Mouse (Mus musculus) midbrain, embryonic 11.5 days (tissue): ENCODE results near the gene Vmn2r28. TPM values are rescaled to one million over a fixed set of nuclear protein-coding genes. Genes with fewer than 3 reads are reported as not detected.
"Not testable (repeated sequence)": the region's sequence is repeated elsewhere in the genome, so short reads cannot be mapped to it uniquely, and the experiment has no call there.

Experiments used
- ATAC-seq: fragments of 200-750 bp; cut with Nextera tagmentation; 2 replicates; pipeline ENCODE4 v1.8.0; 2017; ENCODE audit warnings: moderate TSS enrichment, moderate library complexity; ENCODE audit not compliant: low FRiP score
- DNase-seq: peaks from one replicate; pipeline ENCODE4 v3.0.0; 2015; ENCODE audit warnings: low spot score; ENCODE audit errors: missing footprints
- H3K27ac ChIP-seq: fragments of 300-500 bp; sonication (generic); 2 replicates; pipeline ENCODE4 v1.5.1; 2014; ENCODE audit warnings: low read depth, low read length
- H3K27me3 ChIP-seq: fragments of 300-500 bp; sonication (generic); 2 replicates; pipeline ENCODE4 v1.6.1; 2014; ENCODE audit warnings: mild to moderate bottlenecking, low read length, moderate library complexity, mixed read lengths; ENCODE audit not compliant: control insufficient read depth, insufficient read depth
- H3K36me3 ChIP-seq: fragments of 300-500 bp; sonication (generic); 2 replicates; pipeline ENCODE4 v1.6.1; 2014; ENCODE audit warnings: mild to moderate bottlenecking, low read length, moderate library complexity, mixed read lengths; ENCODE audit not compliant: control insufficient read depth, insufficient read depth
- H3K4me1 ChIP-seq: fragments of 300-500 bp; sonication (generic); 2 replicates; pipeline ENCODE4 v1.6.1; 2014; ENCODE audit warnings: low read length; ENCODE audit not compliant: control insufficient read depth, insufficient read depth
- H3K4me2 ChIP-seq: fragments of 300-500 bp; sonication (generic); 2 replicates; pipeline ENCODE4 v1.6.1; 2014; ENCODE audit warnings: mild to moderate bottlenecking, moderate library complexity
- H3K4me3 ChIP-seq: fragments of 300-500 bp; sonication (generic); 2 replicates; pipeline ENCODE4 v1.5.1; 2014; ENCODE audit warnings: low read depth, low read length
- H3K9ac ChIP-seq: fragments of 300-500 bp; sonication (generic); 2 replicates; pipeline ENCODE4 v1.6.1; 2014; ENCODE audit warnings: low read length
- H3K9me3 ChIP-seq: fragments of 300-500 bp; sonication (generic); 2 replicates; pipeline ENCODE4 v1.6.1; 2016; ENCODE audit warnings: low read length; ENCODE audit not compliant: control insufficient read depth
- WGBS: fragments of 180-500 bp; shearing (Covaris S2); extraction: QIAGEN DNeasy Blood & Tissue Kit; methylation state at CpG from one replicate; pipeline ENCODE4 v1.1.7; 2014; 5-methylcytosine and 5-hydroxymethylcytosine counted together
- polyA plus RNA-seq: library from polyadenylated mRNA; unstranded; fragments of >200 nt; fragmentation: Nextera tagmentation; extraction: Ambion mirVana; gene quantifications from 2 replicates; pipeline ENCODE4 v1.2.1, GENCODE M21; 2014

The Vmn2r28 gene
- not detected in 2 replicates for polyA plus RNA-seq

GRCm38 (mm10) chr7:5493856-5494255 lies at the start of gene Vmn2r28:
Gene Vmn2r28 (minus strand): TSS chr7:5493956.
- not testable (repeated sequence) for H3K36me3 ChIP-seq, H3K4me1 ChIP-seq, H3K27me3 ChIP-seq, H3K27ac ChIP-seq, H3K9ac ChIP-seq, H3K4me2 ChIP-seq, DNase-seq, H3K4me3 ChIP-seq, H3K9me3 ChIP-seq, ATAC-seq

GRCm38 (mm10) chr7:5540770-5541436 lies 47.1 kb upstream of the Vmn2r28 start:
- not testable (repeated sequence) for H3K9ac ChIP-seq, DNase-seq, H3K36me3 ChIP-seq, H3K9me3 ChIP-seq, H3K27me3 ChIP-seq, H3K27ac ChIP-seq, H3K4me1 ChIP-seq, H3K4me3 ChIP-seq, ATAC-seq, H3K4me2 ChIP-seq
- 63% methylated on average over 3 of the region's 3 CpGs for WGBS

GRCm38 (mm10) chr7:5456674-5457073 lies 37.1 kb downstream of the Vmn2r28 start, which contains the start of gene Vmn1r59:
Gene Vmn1r59 (minus strand): TSS chr7:5456774.
- Histone ChIP-seq H3K27me3 (no peaks in the 10 kb centered on the region), H3K9ac (no peak within 1 kb of the TSS), H3K4me3 (no peak within 1 kb of the TSS), H3K4me1 (no peaks in the 10 kb centered on the region), H3K4me2 (no peak within 1 kb of the TSS), H3K9me3 (peaks cover 11% of the 10 kb centered on the region), H3K36me3 (no peaks in the 10 kb centered on the region), H3K27ac (no peak within 1 kb of the TSS)
- DNase-seq (no peak), ATAC-seq (no peak)

- 74% methylated on average over 3 of the region's 3 CpGs for WGBS
Measured at GRCm38 (mm10) chr7:5454011-5454410, 39.7 kb downstream of the Vmn2r28 start.

GRCm38 (mm10) chr7:5448627-5449026 lies 45.1 kb downstream of the Vmn2r28 start:
- Histone ChIP-seq H3K27me3 (no peaks in the 10 kb centered on the region), H3K9ac (no peak overlapping the region), H3K4me1 (no peaks in the 10 kb centered on the region), H3K4me2 (no peak overlapping the region), H3K4me3 (no peak overlapping the region), H3K27ac (no peak overlapping the region), H3K36me3 (no peaks in the 10 kb centered on the region), H3K9me3 (peaks cover 5% of the 10 kb centered on the region; the same call in 1 of the 2 replicates)
- no peak for ATAC-seq
- no peak for DNase-seq

More at GRCm38 (mm10) chr7:5454011-5454410, 39.7 kb downstream of the Vmn2r28 start:
- H3K27me3 ChIP-seq, H3K27ac ChIP-seq, H3K9ac ChIP-seq, H3K36me3 ChIP-seq, H3K4me2 ChIP-seq, DNase-seq, H3K4me3 ChIP-seq, ATAC-seq, H3K4me1 ChIP-seq: not testable (repeated sequence)
- peaks cover 12% of the 10 kb centered on the region for H3K9me3 ChIP-seq

Other genes starting within 250 kb of the Vmn2r28 start
- gene Gm5065, start 143.4 kb downstream of the Vmn2r28 start, polyA plus RNA-seq: not detected in 2 replicates
- not detected in 2 replicates for gene Nlrp2, start 142.9 kb downstream of the Vmn2r28 start, polyA plus RNA-seq
- not detected in 2 replicates for gene Vmn1r58, start 80.6 kb downstream of the Vmn2r28 start, polyA plus RNA-seq
- not detected in 2 replicates for gene Vmn1r59, start 37.2 kb downstream of the Vmn2r28 start, polyA plus RNA-seq
- gene Vmn1r60, start 53.4 kb upstream of the Vmn2r28 start, polyA plus RNA-seq: not detected in 2 replicates
- gene Vmn1r61, start 119.3 kb upstream of the Vmn2r28 start, polyA plus RNA-seq: not detected in 2 replicates
- gene Vmn1r62, start 179.7 kb upstream of the Vmn2r28 start, polyA plus RNA-seq: not detected in 2 replicates